Mouse (Mus musculus) spleen, postnatal 14 days (tissue): ENCODE data around the gene Kcnb1.

Experiments
- DNase-seq, 2 experiments: peaks; one replicate each; pipeline ENCODE4 v3.0.0; 2021 to 2022; ENCODE audit warnings: low spot score in 2 of 2

Kcnb1 gene

DNA sequence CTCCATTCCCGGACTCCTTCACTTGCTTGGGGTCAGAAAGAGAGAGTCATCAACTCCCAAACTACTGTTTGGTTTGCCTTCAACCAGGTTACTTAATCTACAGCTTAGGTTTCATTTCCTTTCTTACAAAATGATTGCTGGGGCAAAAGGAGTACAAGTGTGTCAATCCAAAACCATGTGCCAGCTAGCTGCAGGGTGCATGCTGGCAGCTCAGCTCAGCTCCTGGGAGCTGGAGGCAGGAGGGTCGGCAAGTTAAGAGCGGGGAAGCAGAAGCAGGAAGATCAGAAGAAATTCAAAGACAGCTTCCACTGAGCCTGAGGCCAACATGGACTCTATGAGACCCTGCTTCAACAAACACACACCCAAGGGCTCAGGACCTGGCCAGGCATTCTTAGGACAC lies 129.6 kb downstream of the Kcnb1 start:
- no peak for DNase-seq

DNA sequence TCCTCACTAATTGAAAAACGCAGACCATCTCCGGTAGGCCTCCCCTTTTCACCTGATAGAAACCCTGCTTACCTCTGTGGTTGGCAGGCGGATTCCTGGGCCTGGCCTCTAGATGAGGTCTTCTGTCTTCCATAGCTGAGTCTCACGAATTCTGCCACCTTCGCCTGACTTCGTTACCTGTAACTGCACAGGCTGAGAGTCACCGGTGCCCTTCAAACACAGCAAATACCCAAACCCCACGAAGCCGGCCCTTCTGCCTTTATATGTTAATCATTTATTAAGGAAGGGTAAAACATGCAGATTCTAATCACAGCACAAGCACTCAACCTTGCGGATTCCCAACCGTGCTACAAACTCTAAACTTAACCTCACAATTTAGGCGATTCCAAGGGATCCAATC lies 130.0 kb downstream of the Kcnb1 start:
- DNase-seq = no peak

DNA sequence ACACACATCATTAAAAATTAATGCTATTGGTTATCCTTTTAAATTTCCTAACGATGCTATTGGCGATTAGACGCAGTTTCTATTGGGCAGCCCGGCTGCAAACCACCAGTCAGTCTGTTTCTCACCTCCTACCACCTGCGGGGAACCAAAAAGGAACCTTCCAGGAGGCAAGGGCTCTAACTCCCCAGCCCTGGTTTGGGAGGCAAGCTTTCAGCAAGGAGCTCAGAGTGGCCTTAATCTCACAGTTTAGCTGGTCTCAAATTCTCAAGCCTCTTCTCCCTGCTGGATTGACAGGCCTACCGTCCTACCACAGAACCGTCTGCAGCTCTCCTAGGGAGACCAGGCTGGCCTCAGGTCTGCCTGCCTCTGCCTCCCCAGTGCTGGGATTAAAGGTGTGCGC lies 130.4 kb downstream of the Kcnb1 start:
- no peak for DNase-seq

DNA sequence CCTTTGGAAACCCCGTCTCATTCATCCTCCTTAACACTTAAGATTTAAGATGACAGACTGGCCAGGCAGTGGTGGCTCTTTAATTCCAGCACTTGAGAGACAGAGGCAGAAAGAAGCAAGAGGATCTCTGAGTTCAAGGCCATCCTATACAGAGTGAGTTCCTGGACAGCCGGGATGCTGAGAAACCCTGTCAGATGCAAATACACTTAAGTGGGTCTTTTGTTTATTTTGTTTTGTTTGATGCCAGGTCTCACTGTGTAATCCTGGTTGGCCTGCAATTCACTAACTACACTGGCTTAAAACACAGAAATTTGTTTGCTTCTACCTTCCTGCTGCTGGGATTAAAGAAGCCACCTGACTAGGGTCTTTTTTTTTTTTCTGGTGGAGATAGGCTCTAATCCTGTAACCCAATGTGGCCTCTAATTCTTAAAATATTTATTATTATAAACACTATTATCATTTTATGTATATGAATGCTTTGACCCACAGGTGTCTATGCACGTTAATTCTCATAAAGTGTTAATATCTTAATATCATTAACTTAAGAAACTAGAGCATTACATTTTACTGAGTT lies 131.1 kb downstream of the Kcnb1 start:
- no peak for DNase-seq

DNA sequence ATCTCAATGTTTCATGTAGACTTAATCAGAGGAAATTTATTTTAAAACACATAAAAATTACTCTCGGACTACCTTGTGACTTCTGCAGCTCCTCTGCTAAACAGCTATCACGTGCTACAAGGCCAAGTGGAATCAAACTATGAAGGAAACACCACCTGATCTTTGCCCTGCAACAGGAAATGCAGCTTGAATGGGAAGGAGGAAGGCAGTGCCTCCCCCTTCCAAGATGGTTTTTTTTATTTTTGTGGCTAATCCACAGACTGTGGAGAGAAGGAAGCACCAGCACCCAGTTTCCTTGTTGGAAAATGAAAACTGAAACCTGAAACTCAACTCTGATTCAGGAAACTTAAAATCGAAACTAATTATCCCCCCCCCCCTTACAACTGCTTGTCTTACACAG lies 131.8 kb downstream of the Kcnb1 start:
- DNase-seq = no peak

DNA sequence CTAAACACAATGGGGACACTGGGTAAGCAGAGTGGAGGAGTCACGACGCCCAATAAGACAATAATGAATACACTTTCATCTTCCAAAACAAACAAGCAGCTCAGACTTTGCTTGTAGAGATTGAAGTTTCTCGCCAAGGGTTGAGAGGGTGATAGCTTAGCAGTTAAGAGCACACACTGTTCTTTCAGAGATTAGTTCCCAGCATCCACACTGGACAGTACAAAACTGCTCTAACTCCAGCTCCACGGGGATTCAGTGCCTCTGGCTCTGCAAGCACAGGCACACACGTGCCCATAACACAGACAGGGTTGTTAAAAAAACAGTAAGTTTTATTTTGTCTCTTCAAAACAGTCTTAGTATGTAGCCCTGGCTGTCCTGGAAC lies 133.0 kb downstream of the Kcnb1 start:
- DNase-seq = no peak

DNA sequence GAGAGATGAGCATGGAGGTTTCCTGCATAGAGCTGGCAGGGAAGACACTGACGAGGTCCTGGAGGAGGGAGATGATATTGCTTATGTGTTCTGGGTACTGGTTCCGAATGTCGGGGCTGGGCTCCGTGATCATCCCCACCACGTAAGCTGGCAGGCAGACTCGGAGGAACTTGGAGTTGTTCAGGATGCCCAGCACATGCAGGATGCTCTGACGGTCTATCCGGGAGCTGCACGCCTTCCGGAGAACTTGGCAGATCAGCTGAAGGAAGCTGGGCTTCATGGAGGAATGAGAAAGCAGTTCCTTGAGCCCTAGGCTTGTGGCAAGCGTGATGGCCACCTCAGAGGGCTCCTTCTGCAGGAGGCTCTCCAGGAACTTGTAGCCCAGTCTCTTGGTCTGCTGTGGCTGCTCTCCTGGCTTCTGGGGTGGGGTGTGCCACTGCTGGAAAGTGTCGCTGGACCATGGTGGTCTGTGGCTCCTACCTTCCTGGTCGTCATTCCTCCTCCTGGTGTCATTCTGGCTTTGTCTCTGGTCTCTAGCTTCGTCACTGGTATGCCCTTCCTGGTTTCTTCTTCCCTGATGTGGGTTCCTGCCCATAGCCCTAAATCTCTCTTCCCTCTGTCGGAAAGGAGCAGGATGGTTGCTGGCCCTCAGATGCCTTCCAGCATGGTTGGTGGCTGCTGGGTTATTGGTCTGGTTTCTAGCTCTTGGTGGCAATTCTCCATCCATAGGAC lies 133.6 kb downstream of the Kcnb1 start:
- DNase-seq = no peak

DNA sequence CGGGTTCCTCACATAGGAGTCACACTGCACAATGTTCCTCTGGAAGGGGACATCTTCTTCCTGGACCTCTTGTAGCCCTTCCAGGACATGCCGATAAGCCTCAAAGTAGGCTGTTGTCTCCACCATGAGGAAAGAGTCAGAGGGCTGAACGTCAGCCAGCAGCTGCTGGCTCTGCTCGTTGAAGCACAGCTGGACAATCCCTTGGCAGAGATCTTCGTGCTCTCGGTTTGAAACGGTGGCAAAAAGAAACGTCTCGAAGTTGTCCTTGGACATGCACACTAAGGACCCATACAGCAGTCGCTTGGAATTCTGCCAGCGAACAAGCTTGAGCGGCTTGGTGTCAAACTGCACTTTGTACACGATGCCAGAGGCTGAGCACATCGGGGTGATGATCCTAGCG lies 134.6 kb downstream of the Kcnb1 start:
- DNase-seq = no peak

DNA sequence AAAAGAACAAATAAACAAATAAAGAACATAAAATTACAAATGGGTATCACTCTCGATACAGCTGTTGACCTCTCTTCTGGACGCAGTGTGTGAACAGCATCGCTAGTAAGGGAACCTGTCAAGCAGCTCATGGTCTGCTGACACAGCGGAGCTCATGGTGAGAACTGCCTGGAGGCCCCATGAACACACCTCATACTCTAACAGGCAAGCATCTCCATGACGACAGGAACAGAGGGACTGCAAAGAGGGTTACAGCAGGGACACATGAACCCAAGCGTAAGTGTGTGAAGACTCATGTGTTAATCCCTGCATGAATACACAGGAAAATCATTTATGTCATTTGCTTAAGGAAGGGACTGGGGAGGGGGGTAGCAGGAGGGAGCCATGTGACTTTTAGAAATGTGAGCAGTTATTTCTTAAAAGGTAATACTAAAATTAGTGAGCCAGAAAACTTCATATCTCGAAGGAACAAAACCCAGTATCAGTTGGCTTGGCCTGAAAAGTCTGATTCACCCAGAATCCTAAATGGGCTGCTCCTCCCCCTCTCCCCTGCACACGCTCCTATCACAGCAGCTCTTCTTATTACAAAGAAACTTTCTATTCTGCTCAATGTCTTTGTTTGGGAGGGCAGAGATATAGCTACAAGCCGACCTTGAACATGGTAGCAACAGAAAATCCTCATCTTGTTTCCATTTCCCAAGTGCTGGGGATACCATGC lies 136.7 kb downstream of the Kcnb1 start:
- DNase-seq = no peak

DNA sequence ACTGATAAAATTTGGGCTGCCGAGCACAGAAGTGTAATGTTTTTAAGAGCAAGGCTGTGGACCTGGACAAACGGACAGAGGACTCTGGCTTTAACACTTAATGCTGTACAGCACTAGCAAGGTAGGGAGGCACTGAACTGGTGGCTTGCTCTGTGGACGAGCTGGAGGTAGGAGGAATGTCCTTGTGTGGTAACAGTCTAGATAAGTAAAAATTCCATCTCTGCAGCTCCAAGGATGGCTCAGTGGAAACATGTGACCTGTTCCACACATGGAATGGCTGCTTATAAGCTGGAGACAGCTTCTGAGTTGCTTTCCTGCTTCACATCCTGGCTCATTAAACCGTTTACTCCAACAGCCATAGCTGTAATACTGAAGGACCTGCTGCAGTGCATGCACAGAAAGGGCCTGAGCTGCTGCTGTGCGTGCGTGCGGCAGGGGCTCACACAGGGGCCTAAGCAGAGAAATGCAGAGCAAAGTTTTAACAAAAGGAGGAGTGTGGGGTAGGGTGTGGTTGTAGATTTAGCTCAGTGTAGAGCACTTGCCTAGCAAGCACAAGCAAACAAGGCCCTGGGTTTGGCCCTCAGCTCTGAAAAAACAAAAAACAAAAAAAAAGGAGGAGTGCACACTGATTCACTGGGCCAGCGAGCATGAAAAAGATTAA lies 141.1 kb downstream of the Kcnb1 start:
- DNase-seq = no peak

DNA sequence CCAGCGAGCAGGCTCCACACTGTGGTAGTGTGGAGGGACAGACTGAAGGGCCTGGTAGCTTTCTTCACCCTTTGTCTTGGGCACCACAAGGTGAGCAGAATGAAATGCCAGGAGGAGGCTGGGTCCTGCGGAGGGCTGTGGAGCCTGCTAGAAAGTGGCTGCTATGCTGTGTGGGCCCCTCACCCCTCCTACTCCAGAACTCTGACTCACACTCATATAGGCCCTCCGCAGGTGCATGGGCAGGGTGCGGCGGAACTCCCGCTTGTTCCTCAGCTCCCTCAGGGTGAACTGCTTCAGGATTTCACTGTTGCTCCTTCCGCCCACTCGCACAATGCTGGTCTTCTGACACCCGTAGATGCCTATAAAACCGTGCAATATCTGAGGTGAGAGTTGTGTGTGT lies 141.7 kb downstream of the Kcnb1 start:
- no peak for DNase-seq
